Mouse (Mus musculus) forebrain, embryonic 13.5 days (tissue): ENCODE data around the gene Ube2d2b. TPM values are rescaled to one million over a fixed set of nuclear protein-coding genes. Genes with fewer than 3 reads are reported as not detected.

Experiments
- ATAC-seq: fragments of 200-750 bp; cut with Nextera tagmentation; 2 replicates; pipeline ENCODE4 v1.8.0; 2017
- H3K27ac ChIP-seq: fragments of 300-500 bp; sonication (generic); 2 replicates; pipeline ENCODE4 v1.5.1; 2015; ENCODE audit warnings: inconsistent platforms, mild to moderate bottlenecking, moderate library complexity
- H3K27me3 ChIP-seq: fragments of 300-500 bp; sonication (generic); 2 replicates; pipeline ENCODE4 v1.6.1; 2015; ENCODE audit warnings: mild to moderate bottlenecking, inconsistent platforms
- H3K36me3 ChIP-seq: fragments of 300-500 bp; sonication (generic); 2 replicates; pipeline ENCODE4 v1.6.1; 2015; ENCODE audit warnings: mild to moderate bottlenecking, inconsistent platforms; ENCODE audit not compliant: poor library complexity, severe bottlenecking
- H3K4me1 ChIP-seq: fragments of 300-500 bp; sonication (generic); 2 replicates; pipeline ENCODE4 v1.6.1; 2015; ENCODE audit warnings: inconsistent platforms
- H3K4me2 ChIP-seq: fragments of 300-500 bp; sonication (generic); 2 replicates; pipeline ENCODE4 v1.6.1; 2015; ENCODE audit warnings: inconsistent platforms, mild to moderate bottlenecking, moderate library complexity
- H3K4me3 ChIP-seq: fragments of 300-500 bp; sonication (generic); 2 replicates; pipeline ENCODE4 v1.5.1; 2015; ENCODE audit warnings: mild to moderate bottlenecking, inconsistent platforms
- H3K9ac ChIP-seq: fragments of 300-500 bp; sonication (generic); 2 replicates; pipeline ENCODE4 v1.6.1; 2015; ENCODE audit warnings: mild to moderate bottlenecking, inconsistent platforms
- H3K9me3 ChIP-seq: fragments of 300-500 bp; sonication (generic); replicated peaks from 2 replicates; pipeline ENCODE4 v1.6.1; 2016; ENCODE audit warnings: inconsistent platforms
- WGBS: fragments of 180-500 bp; shearing (Covaris S2); methylation state at CpG from one replicate; pipeline ENCODE4 v1.1.7; 2015; 5-methylcytosine and 5-hydroxymethylcytosine counted together
- polyA plus RNA-seq: library from polyadenylated mRNA; unstranded; fragments of >200 nt; fragmentation: Nextera tagmentation; extraction: Ambion mirVana; gene quantifications from 2 replicates; pipeline ENCODE4 v1.2.1, GENCODE M21; 2015

Ube2d2b gene
- polyA plus RNA-seq, 1 experiment from 2014 or later = 0.15 TPM

- no peaks in the 10 kb centered on the region for H3K9me3 ChIP-seq
- 91% methylated on average over 2 of the region's 2 CpGs for WGBS
- H3K27me3 ChIP-seq = no peaks in the 10 kb centered on the region
- no peak overlapping the region for H3K9ac ChIP-seq
- H3K36me3 ChIP-seq = peaks cover 27% of the 10 kb centered on the region
- H3K27ac ChIP-seq = no peak overlapping the region
- no peak for ATAC-seq
- no peak overlapping the region for H3K4me3 ChIP-seq
- no peak overlapping the region for H3K4me2 ChIP-seq
- H3K4me1 ChIP-seq = no peaks in the 10 kb centered on the region
Measured at GRCm38 (mm10) chr5:107814651-107815050, 15.2 kb upstream of the Ube2d2b start.

- no peaks in the 10 kb centered on the region for H3K4me1 ChIP-seq
- WGBS = 88% methylated on average over 1 of the region's 1 CpGs
- H3K4me3 ChIP-seq = no peak overlapping the region
- no peak overlapping the region for H3K27ac ChIP-seq
- no peak for ATAC-seq
- no peak overlapping the region for H3K9ac ChIP-seq
- no peaks in the 10 kb centered on the region for H3K9me3 ChIP-seq
- H3K36me3 ChIP-seq = no peaks in the 10 kb centered on the region
- H3K27me3 ChIP-seq = no peaks in the 10 kb centered on the region
- H3K4me2 ChIP-seq = no peak overlapping the region
Measured at GRCm38 (mm10) chr5:107822521-107822920, 7.4 kb upstream of the Ube2d2b start.

GRCm38 (mm10) chr5:107831351-107831750 is 1.5 kb downstream of the Ube2d2b start:
- no peaks in the 10 kb centered on the region for H3K27me3 ChIP-seq
- peaks cover 3% of the 10 kb centered on the region; the same call in 1 of the 2 replicates for H3K9me3 ChIP-seq
- ATAC-seq = no peak
- 88% methylated on average over 3 of the region's 3 CpGs for WGBS
- peaks cover 12% of the 10 kb centered on the region for H3K36me3 ChIP-seq
- no peak overlapping the region for H3K4me3 ChIP-seq
- no peaks in the 10 kb centered on the region for H3K4me1 ChIP-seq
- H3K4me2 ChIP-seq = no peak overlapping the region
- H3K9ac ChIP-seq = no peak overlapping the region
- H3K27ac ChIP-seq = no peak overlapping the region

DNA sequence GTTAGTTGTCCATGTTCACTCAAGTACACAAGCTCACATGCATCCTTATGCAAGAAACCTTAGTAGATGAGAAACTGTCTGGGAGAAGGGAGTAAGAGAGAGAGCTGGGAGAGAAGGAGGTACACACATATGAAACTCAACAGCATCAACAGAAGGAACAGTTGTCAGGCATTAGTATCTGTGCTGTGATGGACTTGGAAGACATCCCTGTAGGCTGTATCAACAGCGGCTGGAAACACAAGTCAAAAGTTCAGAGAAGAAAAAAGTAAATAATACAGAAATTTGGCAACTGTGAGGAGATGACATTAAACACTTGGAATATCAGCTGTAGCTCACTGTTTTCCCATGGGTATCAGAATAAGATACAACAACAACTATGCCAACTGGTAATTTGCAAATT is 4.4 kb downstream of the Ube2d2b start:
- Histone ChIP-seq H3K4me1 (no peaks in the 10 kb centered on the region), H3K36me3 (peaks cover 12% of the 10 kb centered on the region), H3K9ac (no peak overlapping the region), H3K9me3 (peaks cover 3% of the 10 kb centered on the region; the same call in 1 of the 2 replicates), H3K27ac (no peak overlapping the region), H3K4me2 (no peak overlapping the region), H3K27me3 (no peaks in the 10 kb centered on the region), H3K4me3 (no peak overlapping the region)
- 82% methylated on average over 1 of the region's 1 CpGs for WGBS
- no peak for ATAC-seq

- H3K9ac ChIP-seq = no peak overlapping the region
- no peak overlapping the region for H3K4me2 ChIP-seq
- no peaks in the 10 kb centered on the region for H3K9me3 ChIP-seq
- no peaks in the 10 kb centered on the region for H3K27me3 ChIP-seq
- no peaks in the 10 kb centered on the region for H3K4me1 ChIP-seq
- ATAC-seq = no peak
- 71% methylated on average over 3 of the region's 3 CpGs for WGBS
- no peak overlapping the region for H3K4me3 ChIP-seq
- H3K36me3 ChIP-seq = peaks cover 5% of the 10 kb centered on the region; the same call in 1 of the 2 replicates
- H3K27ac ChIP-seq = no peak overlapping the region
Measured at GRCm38 (mm10) chr5:107838891-107839644, 9.2 kb downstream of the Ube2d2b start.

GRCm38 (mm10) chr5:107840549-107841238 is 10.8 kb downstream of the Ube2d2b start:
- Histone ChIP-seq H3K4me2 (no peak overlapping the region), H3K9ac (no peak overlapping the region), H3K27me3 (no peaks in the 10 kb centered on the region), H3K4me3 (no peak overlapping the region), H3K9me3 (no peaks in the 10 kb centered on the region), H3K36me3 (peaks cover 5% of the 10 kb centered on the region; the same call in 1 of the 2 replicates), H3K4me1 (no peaks in the 10 kb centered on the region), H3K27ac (no peak overlapping the region)
- 95% methylated on average over 5 of the region's 5 CpGs for WGBS
- no peak for ATAC-seq

GRCm38 (mm10) chr5:107847349-107847748 is 17.4 kb downstream of the Ube2d2b start:
- Histone ChIP-seq H3K4me3 (no peak overlapping the region), H3K4me1 (peaks cover 4% of the 10 kb centered on the region; the same call in 1 of the 2 replicates), H3K9me3 (no peaks in the 10 kb centered on the region), H3K36me3 (no peaks in the 10 kb centered on the region), H3K9ac (no peak overlapping the region), H3K27ac (no peak overlapping the region), H3K4me2 (no peak overlapping the region), H3K27me3 (no peaks in the 10 kb centered on the region)
- WGBS = 69% methylated on average over 5 of the region's 5 CpGs
- no peak for ATAC-seq

- no peak for ATAC-seq
- Histone ChIP-seq H3K9ac (no peak overlapping the region), H3K4me1 (peaks cover 4% of the 10 kb centered on the region; the same call in 1 of the 2 replicates), H3K4me3 (no peak overlapping the region), H3K27ac (no peak overlapping the region), H3K9me3 (no peaks in the 10 kb centered on the region), H3K4me2 (no peak overlapping the region), H3K27me3 (no peaks in the 10 kb centered on the region), H3K36me3 (no peaks in the 10 kb centered on the region)
- WGBS = 85% methylated on average over 2 of the region's 2 CpGs
Measured at GRCm38 (mm10) chr5:107847817-107848216, 17.9 kb downstream of the Ube2d2b start.

DNA sequence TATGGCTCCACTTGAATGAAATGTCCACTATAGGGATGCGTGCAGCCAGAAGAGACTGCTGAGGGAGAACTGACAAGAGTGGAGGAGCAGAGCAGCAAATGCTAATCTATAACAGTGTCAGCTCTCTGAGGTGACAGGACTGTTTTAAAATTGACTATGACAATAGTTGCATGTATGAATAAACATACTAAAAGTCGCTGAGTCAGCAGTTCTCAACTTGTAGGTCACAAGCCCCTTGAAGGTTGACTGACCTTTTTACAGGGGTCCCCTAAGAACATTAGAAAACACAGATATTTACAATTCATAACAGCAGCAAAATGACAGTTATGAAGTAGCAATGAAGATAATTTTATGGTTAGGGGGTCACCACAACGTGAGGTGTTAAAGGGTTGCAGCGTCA is 19.1 kb downstream of the Ube2d2b start:
- no peaks in the 10 kb centered on the region for H3K9me3 ChIP-seq
- H3K27ac ChIP-seq = no peak overlapping the region
- H3K4me2 ChIP-seq = no peak overlapping the region
- ATAC-seq = no peak
- peaks cover 9% of the 10 kb centered on the region for H3K4me1 ChIP-seq
- no peak overlapping the region for H3K9ac ChIP-seq
- no peak overlapping the region for H3K4me3 ChIP-seq
- H3K36me3 ChIP-seq = no peaks in the 10 kb centered on the region
- WGBS = 91% methylated on average over 4 of the region's 4 CpGs
- no peaks in the 10 kb centered on the region for H3K27me3 ChIP-seq

DNA sequence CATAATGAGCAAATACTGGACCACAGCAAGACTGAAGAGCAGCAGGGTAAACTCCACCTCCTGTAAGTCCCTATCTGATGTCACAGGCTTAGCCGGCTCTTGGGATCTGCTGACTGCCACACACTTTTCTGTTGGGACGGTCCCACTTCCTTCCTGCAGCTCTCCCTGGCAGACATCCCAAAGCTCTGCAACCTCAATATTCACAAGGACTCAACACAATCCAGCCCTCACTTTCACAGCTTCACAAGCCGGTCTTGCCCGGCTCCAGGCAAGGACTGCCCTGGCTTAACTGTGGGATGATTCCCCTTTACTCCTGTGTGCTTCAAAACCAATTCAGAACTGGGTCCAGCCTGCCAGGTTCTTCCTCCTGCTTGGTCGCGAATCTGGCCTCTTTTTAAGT is 23.9 kb downstream of the Ube2d2b start:
- H3K4me3 ChIP-seq = no peak overlapping the region
- H3K9ac ChIP-seq = no peak overlapping the region
- no peak for ATAC-seq
- no peaks in the 10 kb centered on the region for H3K27me3 ChIP-seq
- H3K4me2 ChIP-seq = no peak overlapping the region
- H3K4me1 ChIP-seq = peaks cover 14% of the 10 kb centered on the region
- H3K9me3 ChIP-seq = no peaks in the 10 kb centered on the region
- no peaks in the 10 kb centered on the region for H3K36me3 ChIP-seq
- H3K27ac ChIP-seq = no peak overlapping the region
- 16% methylated on average over 6 of the region's 6 CpGs for WGBS

DNA sequence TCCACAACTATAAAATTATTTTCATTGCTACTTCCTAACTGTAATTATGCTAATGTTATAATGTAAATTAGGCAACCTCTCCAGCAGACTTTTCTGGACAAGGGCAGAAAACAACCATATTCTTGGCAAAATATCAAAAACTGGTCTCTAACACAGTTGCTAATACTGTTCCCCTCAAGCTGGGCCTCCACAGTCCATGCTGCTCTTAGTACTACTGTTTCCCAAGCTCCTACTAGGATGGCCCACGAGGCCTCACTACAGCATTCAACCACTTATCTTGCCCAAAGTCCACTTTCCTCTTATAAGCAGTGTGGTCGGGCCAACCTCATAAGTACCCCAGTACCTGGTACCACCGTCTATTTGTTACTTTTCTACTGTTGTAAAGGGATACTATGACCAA is 24.7 kb downstream of the Ube2d2b start:
- H3K4me1 ChIP-seq = peaks cover 14% of the 10 kb centered on the region
- no peak for ATAC-seq
- H3K9me3 ChIP-seq = no peaks in the 10 kb centered on the region
- no peak overlapping the region for H3K27ac ChIP-seq
- no peak overlapping the region for H3K9ac ChIP-seq
- no peaks in the 10 kb centered on the region for H3K27me3 ChIP-seq
- no peaks in the 10 kb centered on the region for H3K36me3 ChIP-seq
- WGBS = 73% methylated on average over 3 of the region's 3 CpGs
- no peak overlapping the region for H3K4me2 ChIP-seq
- H3K4me3 ChIP-seq = no peak overlapping the region

DNA sequence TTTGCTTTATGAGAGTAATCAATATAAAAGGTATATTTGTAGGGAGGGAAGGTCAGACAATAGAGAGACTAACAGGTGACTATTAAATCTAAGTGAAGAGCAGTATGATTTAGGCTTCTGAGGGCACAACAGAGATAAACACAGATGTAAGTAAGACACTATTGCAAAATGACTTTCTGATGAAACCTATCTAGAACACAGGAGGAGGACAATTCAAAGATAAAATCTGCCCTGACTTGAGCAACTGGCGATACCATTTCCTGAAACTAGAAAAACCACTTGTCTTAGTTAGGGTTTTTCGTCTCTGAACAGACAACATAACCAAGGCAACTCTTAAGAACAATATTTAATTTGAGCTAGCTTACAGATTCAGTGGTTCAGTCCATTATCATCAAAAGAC is 25.6 kb downstream of the Ube2d2b start:
- ATAC-seq = no peak

More for the DNA sequence above, 25.6 kb downstream of the Ube2d2b start:
- H3K4me1 ChIP-seq = peaks cover 14% of the 10 kb centered on the region
- H3K9me3 ChIP-seq = no peaks in the 10 kb centered on the region
- no peak overlapping the region for H3K27ac ChIP-seq
- no peaks in the 10 kb centered on the region for H3K36me3 ChIP-seq
- H3K4me3 ChIP-seq = no peak overlapping the region
- 99% methylated on average over 2 of the region's 2 CpGs for WGBS
- no peak overlapping the region for H3K9ac ChIP-seq
- no peaks in the 10 kb centered on the region for H3K27me3 ChIP-seq
- no peak overlapping the region for H3K4me2 ChIP-seq
